Mouse (Mus musculus) hindbrain, embryonic 14.5 days (tissue): ENCODE data around the gene Zfp987. TPM values are rescaled to one million over a fixed set of nuclear protein-coding genes. Genes with fewer than 3 reads are reported as not detected.
A peak's percentile ranks its signal among the peaks of the same experiment; 100 is the strongest.
"Not testable (repeated sequence)": the region's sequence is repeated elsewhere in the genome, so short reads cannot be mapped to it uniquely, and the experiment has no call there.

ENCODE experiments used
- ATAC-seq: fragments of 200-750 bp; cut with Nextera tagmentation; 2 replicates; pipeline ENCODE4 v1.8.0; 2017; ENCODE audit warnings: moderate number of reproducible peaks, mild to moderate bottlenecking, moderate TSS enrichment, moderate library complexity; ENCODE audit not compliant: low FRiP score
- DNase-seq: peaks from one replicate; pipeline ENCODE4 v3.0.0-alpha.2; 2015; ENCODE audit warnings: low spot score
- H3K27ac ChIP-seq: fragments of 300-500 bp; sonication (generic); 2 replicates; pipeline ENCODE4 v1.5.1; 2014; ENCODE audit warnings: mild to moderate bottlenecking, moderate library complexity
- H3K27me3 ChIP-seq: fragments of 300-500 bp; sonication (generic); 2 replicates; pipeline ENCODE4 v1.6.1; 2014; ENCODE audit warnings: mild to moderate bottlenecking, low read length, mixed read lengths; ENCODE audit not compliant: control insufficient read depth, insufficient read depth
- H3K36me3 ChIP-seq: fragments of 300-500 bp; sonication (generic); replicated peaks from 2 replicates; pipeline ENCODE4 v1.6.1; 2014; ENCODE audit not compliant: control insufficient read depth, insufficient read depth
- H3K4me1 ChIP-seq: fragments of 300-500 bp; sonication (generic); replicated peaks from 2 replicates; pipeline ENCODE4 v1.6.1; 2014; ENCODE audit warnings: antibody characterized with exemption, low read length, mixed read lengths; ENCODE audit not compliant: control insufficient read depth, insufficient read depth
- H3K4me2 ChIP-seq: fragments of 300-500 bp; sonication (generic); replicated peaks from 2 replicates; pipeline ENCODE4 v1.6.1; 2014; ENCODE audit warnings: mild to moderate bottlenecking, moderate library complexity
- H3K4me3 ChIP-seq: fragments of 300-500 bp; sonication (generic); replicated peaks from 2 replicates; pipeline ENCODE4 v1.5.1; 2014; ENCODE audit warnings: mild to moderate bottlenecking, low read length
- H3K9ac ChIP-seq: fragments of 300-500 bp; sonication (generic); 2 replicates; pipeline ENCODE4 v1.6.1; 2014
- H3K9me3 ChIP-seq: fragments of 300-500 bp; sonication (generic); 2 replicates; pipeline ENCODE4 v1.6.1; 2016; ENCODE audit warnings: low read length; ENCODE audit not compliant: control insufficient read depth
- WGBS: fragments of 180-500 bp; shearing (Covaris S2); extraction: QIAGEN DNeasy Blood & Tissue Kit; methylation state at CpG from one replicate; pipeline ENCODE4 v1.1.7; 2014; 5-methylcytosine and 5-hydroxymethylcytosine counted together
- polyA plus RNA-seq: library from polyadenylated mRNA; unstranded; fragments of >200 nt; fragmentation: Nextera tagmentation; extraction: Ambion mirVana; gene quantifications from 2 replicates; pipeline ENCODE4 v1.2.1, GENCODE M21; 2014

Gene Zfp987
- polyA plus RNA-seq, 1 experiment from 2014 or later, result 0.12 TPM

DNA sequence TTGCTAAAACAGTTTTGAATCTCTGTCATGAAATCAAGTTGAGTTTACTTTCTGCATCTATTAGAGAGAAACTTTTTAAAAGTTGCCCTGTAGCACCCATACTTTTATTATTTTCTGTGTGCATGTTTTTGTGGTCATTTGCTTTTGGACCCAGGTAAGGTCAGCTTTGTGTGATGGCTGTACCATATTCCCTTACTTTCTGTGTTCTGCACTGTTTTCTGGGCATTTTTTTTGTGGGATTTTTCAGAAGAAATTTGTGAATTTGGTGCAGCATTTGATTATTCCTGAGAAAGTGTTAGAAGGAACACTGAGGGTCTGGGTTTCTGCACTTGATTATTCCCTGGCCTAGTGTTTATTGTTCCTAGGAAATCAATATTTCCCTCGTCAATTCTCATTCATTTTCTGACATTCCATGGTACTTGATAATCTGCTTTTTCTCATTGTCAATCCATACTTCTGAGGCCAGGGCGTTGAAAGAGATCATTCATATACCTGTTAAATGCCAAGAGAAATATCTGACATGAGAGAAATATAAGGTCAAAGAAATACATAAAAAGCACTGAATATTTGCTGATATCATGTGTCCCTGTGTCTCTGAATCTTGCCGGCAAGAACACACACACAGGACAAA, 70.2 kb downstream of the Zfp987 start:
- ATAC-seq (peak; percentile 46; the same call in 1 of the 2 replicates), DNase-seq (peak; percentile 22)
- not testable (repeated sequence) for H3K27ac ChIP-seq, H3K4me3 ChIP-seq, H3K4me1 ChIP-seq, H3K9ac ChIP-seq, H3K27me3 ChIP-seq, H3K4me2 ChIP-seq, H3K36me3 ChIP-seq
- 83% methylated on average over 3 of the region's 3 CpGs for WGBS
- peaks cover 18% of the 10 kb centered on the region for H3K9me3 ChIP-seq

DNA sequence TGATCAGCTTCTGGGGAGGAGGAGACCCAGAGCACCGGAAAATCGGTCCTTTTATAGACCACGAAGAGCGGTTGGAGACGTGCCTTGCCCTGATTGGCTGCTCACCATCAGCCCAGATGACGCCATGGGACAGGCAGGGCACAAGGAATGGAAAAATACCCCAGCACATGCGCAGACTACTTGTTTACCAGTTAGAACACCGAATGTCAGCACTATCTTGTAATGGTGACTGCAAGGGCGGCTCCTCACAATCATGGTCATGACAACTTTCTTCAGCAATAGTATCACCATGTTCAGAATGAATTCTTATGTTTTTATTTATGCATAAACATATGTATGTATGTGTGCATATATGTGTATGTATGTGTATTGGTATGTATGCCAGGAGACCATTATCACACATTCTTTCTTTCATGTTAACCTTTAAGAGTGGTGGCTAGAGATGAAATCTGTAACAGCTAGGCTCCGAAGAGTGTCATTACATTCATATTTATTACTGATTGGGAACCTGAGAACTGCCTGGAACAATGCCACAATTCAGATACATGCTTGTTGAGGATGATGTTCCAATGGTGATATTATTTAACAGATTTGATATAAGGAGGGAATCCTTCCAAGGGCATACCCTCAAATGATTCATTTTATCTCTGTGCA, 70.9 kb downstream of the Zfp987 start:
- peak; percentile 69 for ATAC-seq
- peak; percentile 25 for DNase-seq

DNA sequence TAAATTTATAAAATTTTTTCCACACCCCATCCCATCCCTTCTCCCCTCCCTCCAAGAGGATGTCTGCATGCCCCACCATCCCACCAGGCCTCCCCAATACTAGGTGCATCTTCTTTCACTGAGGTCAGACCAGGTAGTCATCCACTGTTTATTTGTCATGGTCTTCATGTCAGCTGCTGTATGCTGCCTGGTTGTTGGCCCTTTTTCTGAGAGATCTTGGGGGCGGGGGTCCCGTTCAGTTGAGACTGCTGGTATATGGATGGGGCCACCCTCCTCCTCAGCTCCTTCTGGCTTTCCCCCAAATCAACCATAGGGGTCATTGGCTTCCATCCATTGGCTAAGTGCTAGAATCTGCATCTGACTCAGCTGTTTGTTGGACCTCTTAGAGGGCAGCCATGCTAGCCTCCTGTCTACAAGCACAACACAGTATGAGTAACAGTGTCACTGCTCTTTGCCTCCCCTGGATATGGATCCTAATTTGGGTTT, 71.7 kb downstream of the Zfp987 start:
- WGBS, result no CpG with 5 or more reads among the region's 2 CpGs

More for the DNA sequence above, 70.9 kb downstream of the Zfp987 start:
- H3K4me1 ChIP-seq, H3K9ac ChIP-seq, H3K36me3 ChIP-seq, H3K4me2 ChIP-seq, H3K4me3 ChIP-seq, H3K27ac ChIP-seq, H3K27me3 ChIP-seq: not testable (repeated sequence)
- H3K9me3 ChIP-seq, result peaks cover 18% of the 10 kb centered on the region
- WGBS, result 82% methylated on average over 10 of the region's 10 CpGs

DNA sequence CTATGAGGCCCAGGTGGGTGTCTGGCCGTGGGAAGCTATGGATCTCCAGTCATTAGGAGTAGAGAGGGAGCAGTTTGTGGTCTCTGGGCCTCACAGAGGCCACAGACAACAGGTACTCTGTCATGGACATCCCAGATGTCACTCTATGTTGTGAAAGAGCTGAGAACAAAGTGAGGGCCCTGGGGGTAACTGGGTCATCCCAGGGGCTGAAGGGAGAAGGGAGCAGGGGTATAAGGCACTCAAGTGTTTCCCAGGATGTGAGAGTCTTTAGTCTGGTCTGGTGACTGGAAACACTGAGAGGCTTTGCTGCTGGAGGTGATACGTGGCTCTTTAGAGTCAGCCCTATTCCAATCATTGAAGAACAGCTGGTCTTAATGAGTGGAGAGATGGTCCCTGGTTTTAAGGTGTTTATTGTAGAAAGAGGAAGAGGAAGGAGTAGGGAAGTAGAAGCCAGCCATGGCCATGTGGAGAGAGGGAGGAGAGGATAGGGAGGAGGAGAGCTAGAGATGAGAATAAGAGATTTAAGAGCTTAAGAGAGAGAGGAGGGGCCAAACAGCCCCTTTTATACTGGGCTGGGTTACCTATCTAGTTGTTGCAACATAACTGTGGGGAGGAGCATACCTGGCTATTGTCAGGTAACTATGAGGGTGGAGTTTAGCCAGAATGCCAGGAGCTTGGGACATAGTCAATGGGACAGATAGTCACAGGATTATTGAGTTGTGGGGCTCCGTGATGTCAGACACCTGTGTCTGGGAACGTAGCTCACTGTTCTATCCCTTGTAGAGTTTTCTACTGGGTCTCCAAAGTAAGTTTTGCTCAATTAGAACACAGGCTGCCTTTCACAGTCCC, 76.5 kb downstream of the Zfp987 start:
- H3K4me1 ChIP-seq, H3K4me2 ChIP-seq, H3K27ac ChIP-seq, H3K36me3 ChIP-seq, H3K4me3 ChIP-seq, H3K27me3 ChIP-seq, H3K9ac ChIP-seq: not testable (repeated sequence)
- DNase-seq, result peak; percentile 21
- peaks cover 15% of the 10 kb centered on the region for H3K9me3 ChIP-seq
- WGBS, result 65% methylated on average over 3 of the region's 4 CpGs
- peak; percentile 84 for ATAC-seq

More for the DNA sequence above, 71.7 kb downstream of the Zfp987 start:
- H3K9me3 ChIP-seq, result peaks cover 24% of the 10 kb centered on the region
- H3K4me3 ChIP-seq, H3K27ac ChIP-seq, H3K9ac ChIP-seq, DNase-seq, H3K27me3 ChIP-seq, H3K36me3 ChIP-seq, H3K4me1 ChIP-seq, H3K4me2 ChIP-seq: not testable (repeated sequence)
- ATAC-seq, result peak; percentile 73

Other genes with a start within 250 kb of the Zfp987 start
- not detected in 2 replicates for gene Zfp986, start 228.5 kb upstream of the Zfp987 start, polyA plus RNA-seq
- not detected in 2 replicates for gene Zfp600, start 59.5 kb downstream of the Zfp987 start, polyA plus RNA-seq